Comparison of ENCODE assay signal across 10 mouse cellular contexts in the genomic region with DNA sequence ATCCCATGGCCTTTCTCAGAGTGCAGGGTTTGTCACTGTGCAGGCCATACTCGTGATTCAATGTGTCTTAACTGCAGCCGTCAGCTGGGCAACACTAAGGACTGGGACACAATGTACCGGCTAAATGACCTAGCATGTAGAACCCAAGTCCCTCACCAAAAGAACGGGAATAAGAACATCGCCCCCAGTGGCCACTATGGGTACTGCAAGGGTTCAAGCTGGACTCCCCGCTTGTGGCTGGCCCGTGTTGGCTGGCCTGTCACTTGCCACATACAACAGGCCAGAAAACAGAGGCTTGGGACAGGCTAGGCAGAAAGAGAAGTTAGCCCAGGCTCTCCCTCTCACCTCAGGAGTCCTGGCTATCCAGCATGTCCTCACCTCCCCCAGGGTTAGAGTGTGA.
DNase-seq lines count a peak whose midpoint lies in the region; ATAC-seq and TF ChIP-seq lines count a peak whose summit lies in the region.
"Had no signal": no experiment of that assay in that cellular context is flagged by ENCODE, and none has a peak within 500 bp of the region (broad histone marks: within the 10 kb centered on the region; RNA-seq: fewer than 3 reads in every experiment).

No protein-coding gene starts in this region.

- no peak for TF ChIP-seq EP300 in heart, postnatal 0 days (IDR thresholded peaks at IDR 0.05; ENCODE audit: low read depth)

- no peaks in the 10 kb centered on the region for H3K36me3 ChIP-seq in heart, postnatal 0 days (replicated peaks; ENCODE audit: control insufficient read depth, insufficient read depth, low read length)
- H3K36me3 ChIP-seq: heart, embryonic 15.5 days; midbrain, embryonic 12.5 days had no signal

- H3K4me3 ChIP-seq in heart, postnatal 0 days (ENCODE audit: low read depth, low read length) = no peak overlapping the region
- no peak overlapping the region for H3K4me3 ChIP-seq in cerebellum, adult 2 months (replicated peaks; ENCODE audit: insufficient read depth, low read depth, low read length)
- H3K4me3 ChIP-seq: heart, embryonic 15.5 days; midbrain, embryonic 12.5 days had no signal

- peaks cover 37% of the 10 kb centered on the region for H3K27me3 ChIP-seq in heart, postnatal 0 days (ENCODE audit: control insufficient read depth, insufficient read depth, low read length)
- no peaks in the 10 kb centered on the region for H3K27me3 ChIP-seq in cerebellum, adult 2 months (ENCODE audit: control insufficient read depth, insufficient read depth, low read length)

- H3K27ac ChIP-seq in heart, postnatal 0 days (ENCODE audit: low read depth) = no peak overlapping the region
- H3K27ac ChIP-seq in cerebellum, adult 2 months (ENCODE audit: insufficient read depth, low read length) = no peak overlapping the region
- H3K27ac ChIP-seq: heart, embryonic 15.5 days; midbrain, embryonic 12.5 days had no signal

- no peak overlapping the region for H3K9ac ChIP-seq in heart, postnatal 0 days (replicated peaks; ENCODE audit: low read depth, low read length)
- H3K9ac ChIP-seq: heart, embryonic 15.5 days; midbrain, embryonic 12.5 days had no signal

- no peak for TF ChIP-seq POLR2A in cerebellum, adult 2 months (IDR thresholded peaks at IDR 0.05; ENCODE audit: borderline replicate concordance, insufficient read depth, low read length)

- no peaks in the 10 kb centered on the region for H3K9me3 ChIP-seq in heart, postnatal 0 days (replicated peaks; ENCODE audit: control insufficient read depth, low read length)
- H3K9me3 ChIP-seq: heart, embryonic 15.5 days; midbrain, embryonic 12.5 days had no signal

- ATAC-seq in heart, postnatal 0 days (ENCODE audit: insufficient read depth, low read depth) = no peak

- peak; percentile 56 for TF ChIP-seq CTCF in heart, postnatal 0 days (IDR thresholded peaks at IDR 0.05; ENCODE audit: low read depth)
- TF ChIP-seq CTCF in cerebellum, adult 2 months (IDR thresholded peaks at IDR 0.05; ENCODE audit: borderline replicate concordance, insufficient read depth, low read depth, low read length) = peak; percentile 84

- no peak overlapping the region for H3K4me2 ChIP-seq in heart, postnatal 0 days (ENCODE audit: low read depth, low read length)
- H3K4me2 ChIP-seq: heart, embryonic 15.5 days; midbrain, embryonic 12.5 days had no signal

- no peaks in the 10 kb centered on the region for H3K4me1 ChIP-seq in heart, postnatal 0 days (ENCODE audit: control insufficient read depth, insufficient read depth)
- H3K4me1 ChIP-seq in cerebellum, adult 2 months (ENCODE audit: control insufficient read depth, insufficient read depth, low read length) = peaks cover 20% of the 10 kb centered on the region

- WGBS in heart, postnatal 0 days = 32% methylated on average over 7 of the region's 7 CpGs
- 43% methylated on average over 7 of the region's 7 CpGs for WGBS in cerebellum, adult 2 months

- DNase-seq in heart, postnatal 0 days (ENCODE audit: low spot score) = no peak
- DNase-seq in heart, adult 11 months = no peak
- DNase-seq in right cerebral cortex, postnatal 14 days = peak; percentile 58
- DNase-seq in right cerebral cortex, adult 18-20 months = no peak
- DNase-seq in cerebellum, adult 2 months = peak; percentile 60 to 79
- peak; percentile 48 to 73 for DNase-seq in kidney, postnatal 25 days
- DNase-seq in retina, adult 2 months (ENCODE audit: low read depth, low spot score) = peak; percentile 43
- DNase-seq in urinary bladder, postnatal 36 days (ENCODE audit: low spot score in 2 of 2) = no peak

Comparison
In these comparisons a context has a peak if more than half of its experiments do, and no peak if none do; other contexts are left out.
1. DNase-seq: peak in right cerebral cortex, postnatal 14 days (single experiment), cerebellum, adult 2 months (2 of 2), kidney, postnatal 25 days (2 of 2) and retina, adult 2 months (single experiment); none in heart, postnatal 0 days (single experiment), heart, adult 11 months (single experiment), right cerebral cortex, adult 18-20 months (single experiment) and urinary bladder, postnatal 36 days (0 of 2).